Mouse (Mus musculus) MEL (cell line): Measurements from ENCODE around the gene Supt4a. TPM values are rescaled to one million over a fixed set of nuclear protein-coding genes. Genes with fewer than 3 reads are reported as not detected.
A peak's percentile ranks its signal among the peaks of the same experiment; 100 is the strongest.

Experiments
- DNase-seq: peaks from one replicate; pipeline ENCODE4 v3.0.0; 2011; ENCODE audit warnings: low read depth, low spot score
- H3K27ac ChIP-seq: 2 replicates; pipeline ENCODE4 v1.5.1; 2012; ENCODE audit warnings: low read depth, mild to moderate bottlenecking, control low read depth, low read length, moderate library complexity; ENCODE audit not compliant: control insufficient read depth
- H3K27me3 ChIP-seq, 2 experiments: fragments of 150-350 bp in 1 of 2; sonication (generic) in 1 of 2; 2 replicates each; pipeline ENCODE4 v1.6.1; 2012; ENCODE audit warnings: low read length in 2 of 2, mild to moderate bottlenecking in 2 of 2, improper control_type of control experiment in 1 of 2, moderate library complexity in 1 of 2; ENCODE audit not compliant: insufficient read depth in 2 of 2, control insufficient read depth in 1 of 2
- H3K36me3 ChIP-seq, 2 experiments: 2 replicates each; pipeline ENCODE4 v1.6.1; 2012 to 2014; ENCODE audit warnings: low read length in 2 of 2, improper control_type of control experiment in 1 of 2, inconsistent platforms in 1 of 2, mild to moderate bottlenecking in 1 of 2; ENCODE audit not compliant: insufficient read depth in 2 of 2, control insufficient read depth in 1 of 2
- H3K4me1 ChIP-seq, 2 experiments: fragments of 150-350 bp in 1 of 2; sonication (generic) in 1 of 2; 2 replicates each; pipeline ENCODE4 v1.6.1; 2012; ENCODE audit warnings: low read length in 2 of 2, improper control_type of control experiment in 1 of 2, mild to moderate bottlenecking in 1 of 2; ENCODE audit not compliant: insufficient read depth in 2 of 2, control insufficient read depth in 1 of 2
- H3K4me3 ChIP-seq, 2 experiments: fragments of 150-350 bp in 1 of 2; sonication (generic) in 1 of 2; 2 replicates each; pipeline ENCODE4 v1.5.1; 2012; ENCODE audit warnings: low read depth in 2 of 2, low read length in 2 of 2, mild to moderate bottlenecking in 2 of 2, moderate library complexity in 2 of 2, control low read depth in 1 of 2, improper control_type of control experiment in 1 of 2; ENCODE audit not compliant: control insufficient read depth in 1 of 2, insufficient read depth in 1 of 2
- H3K79me2 ChIP-seq: 2 replicates; pipeline ENCODE4 v1.6.1; 2012; ENCODE audit warnings: mild to moderate bottlenecking, low read length, moderate library complexity; ENCODE audit not compliant: control insufficient read depth, poor library complexity, insufficient read depth
- H3K9ac ChIP-seq: 2 replicates; pipeline ENCODE4 v1.6.1; 2012; ENCODE audit warnings: low read depth, mild to moderate bottlenecking, control low read depth, low read length, moderate library complexity; ENCODE audit not compliant: control insufficient read depth, poor library complexity, severe bottlenecking
- H3K9me3 ChIP-seq: fragments of 150-350 bp; sonication (generic); replicated peaks from 2 replicates; pipeline ENCODE4 v1.6.1; 2012; ENCODE audit warnings: mild to moderate bottlenecking, low read length, improper control_type of control experiment, moderate library complexity; ENCODE audit not compliant: insufficient read depth
- BHLHE40 ChIP-seq: IDR thresholded peaks from 2 replicates; pipeline ENCODE4 v1.6.1; 2012; ENCODE audit warnings: low read depth, mild to moderate bottlenecking, inconsistent platforms, low read length, improper control_type of control experiment, borderline replicate concordance
- CHD1 ChIP-seq: IDR thresholded peaks from 2 replicates; pipeline ENCODE4 v1.6.1; 2012; ENCODE audit warnings: low read depth, mild to moderate bottlenecking, inconsistent platforms, low read length, improper control_type of control experiment
- CHD2 ChIP-seq: IDR thresholded peaks from 2 replicates; pipeline ENCODE4 v1.6.1; 2011; ENCODE audit warnings: low read length, improper control_type of control experiment
- ELF1 ChIP-seq: IDR thresholded peaks from 2 replicates; pipeline ENCODE4 v1.6.1; 2014; ENCODE audit warnings: low read depth, mild to moderate bottlenecking, inconsistent platforms, low read length, improper control_type of control experiment, moderate library complexity
- EP300 ChIP-seq, 2 experiments: IDR thresholded peaks; 2 replicates each; pipeline ENCODE4 v1.6.1; 2011; ENCODE audit warnings: improper control_type of control experiment in 2 of 2, low read length in 2 of 2, low read depth in 1 of 2, mild to moderate bottlenecking in 1 of 2
- GABPA ChIP-seq: IDR thresholded peaks from 2 replicates; pipeline ENCODE4 v1.6.1; 2012; ENCODE audit warnings: low read depth, mild to moderate bottlenecking, inconsistent platforms, low read length, improper control_type of control experiment, moderate library complexity
- GATA1 ChIP-seq: IDR thresholded peaks from 2 replicates; pipeline ENCODE4 v1.6.1; 2011; ENCODE audit warnings: low read depth, low read length, improper control_type of control experiment
- HCFC1 ChIP-seq: IDR thresholded peaks from 2 replicates; pipeline ENCODE4 v1.6.1; 2012; ENCODE audit warnings: low read depth, mild to moderate bottlenecking, inconsistent platforms, low read length, improper control_type of control experiment, moderate library complexity
- KAT2A ChIP-seq: conservative IDR thresholded peaks from 2 replicates; pipeline ENCODE4 v1.6.1; 2012; ENCODE audit warnings: low read depth, low read length, improper control_type of control experiment, inconsistent platforms
- MYC ChIP-seq: IDR thresholded peaks from 2 replicates; pipeline ENCODE4 v1.6.1; 2011; ENCODE audit warnings: low read depth, mild to moderate bottlenecking, low read length, improper control_type of control experiment, moderate library complexity
- NRF1 ChIP-seq: IDR thresholded peaks from 2 replicates; pipeline ENCODE4 v1.6.1; 2014; ENCODE audit warnings: low read depth, mild to moderate bottlenecking, inconsistent platforms, low read length, improper control_type of control experiment, moderate library complexity; ENCODE audit not compliant: poor library complexity, insufficient read depth, severe bottlenecking
- POLR2A ChIP-seq, 2 experiments: IDR thresholded peaks; 2 replicates each; pipeline ENCODE4 v1.6.1; 2011 to 2012; ENCODE audit warnings: low read length in 2 of 2, mild to moderate bottlenecking in 2 of 2, control low read depth in 1 of 2, improper control_type of control experiment in 1 of 2, low read depth in 1 of 2, moderate library complexity in 1 of 2; ENCODE audit not compliant: control insufficient read depth in 1 of 2, insufficient read depth in 1 of 2, poor library complexity in 1 of 2
- POLR2AphosphoS5 ChIP-seq: IDR thresholded peaks from 2 replicates; pipeline ENCODE4 v1.6.1; 2012; ENCODE audit warnings: low read depth, borderline replicate concordance, mild to moderate bottlenecking, inconsistent platforms, low read length, moderate library complexity, mixed read lengths
- RCOR1 ChIP-seq: IDR thresholded peaks from 2 replicates; pipeline ENCODE4 v1.6.1; 2012; ENCODE audit warnings: low read depth, mild to moderate bottlenecking, inconsistent platforms, low read length, improper control_type of control experiment
- SIN3A ChIP-seq: IDR thresholded peaks from 2 replicates; pipeline ENCODE4 v1.6.1; 2012; ENCODE audit warnings: low read length, improper control_type of control experiment, inconsistent platforms
- SMC3 ChIP-seq: IDR thresholded peaks from 2 replicates; pipeline ENCODE4 v1.6.1; 2011; ENCODE audit warnings: low read depth, low read length, improper control_type of control experiment
- TAL1 ChIP-seq: IDR thresholded peaks from 2 replicates; pipeline ENCODE4 v1.6.1; 2012; ENCODE audit warnings: mild to moderate bottlenecking, inconsistent platforms, low read length, moderate library complexity, mixed read lengths
- TBP ChIP-seq: IDR thresholded peaks from 2 replicates; pipeline ENCODE4 v1.8.0; 2011; ENCODE audit warnings: low read depth, low read length, improper control_type of control experiment
- USF1 ChIP-seq: IDR thresholded peaks from 2 replicates; pipeline ENCODE4 v1.6.1; 2014; ENCODE audit warnings: low read depth, mild to moderate bottlenecking, inconsistent platforms, low read length, improper control_type of control experiment, moderate library complexity
- ZC3H11A ChIP-seq: IDR thresholded peaks from 2 replicates; pipeline ENCODE4 v1.6.1; 2012; ENCODE audit warnings: low read depth, mild to moderate bottlenecking, inconsistent platforms, low read length, improper control_type of control experiment
- ZNF384 ChIP-seq: IDR thresholded peaks from 2 replicates; pipeline ENCODE4 v1.6.1; 2012; ENCODE audit warnings: low read depth, mild to moderate bottlenecking, inconsistent platforms, low read length, improper control_type of control experiment
- polyA plus RNA-seq, 2 experiments: library from polyadenylated mRNA; stranded (reverse) in 1 of 2; unstranded in 1 of 2; fragments of >175 nt in 1 of 2; fragments of >200 nt in 1 of 2; gene quantifications; 2 replicates each; pipeline versions ENCODE4 v1.2.1 to v1.2.4; 2012; ENCODE audit warnings: low replicate concordance in 2 of 2, low read depth in 1 of 2; ENCODE audit not compliant: insufficient read length in 2 of 2, insufficient read depth in 1 of 2, missing spikeins in 1 of 2
- total RNA-seq: library from RNA; depleted of rRNA; stranded (reverse); fragments of 300-350 nt; gene quantifications from 2 replicates; pipeline ENCODE4 v1.2.3, GENCODE M21; 2012

Supt4a gene
- total and polyA plus RNA-seq, 3 experiments = 223 to 332 TPM; not detected in 1

DNA sequence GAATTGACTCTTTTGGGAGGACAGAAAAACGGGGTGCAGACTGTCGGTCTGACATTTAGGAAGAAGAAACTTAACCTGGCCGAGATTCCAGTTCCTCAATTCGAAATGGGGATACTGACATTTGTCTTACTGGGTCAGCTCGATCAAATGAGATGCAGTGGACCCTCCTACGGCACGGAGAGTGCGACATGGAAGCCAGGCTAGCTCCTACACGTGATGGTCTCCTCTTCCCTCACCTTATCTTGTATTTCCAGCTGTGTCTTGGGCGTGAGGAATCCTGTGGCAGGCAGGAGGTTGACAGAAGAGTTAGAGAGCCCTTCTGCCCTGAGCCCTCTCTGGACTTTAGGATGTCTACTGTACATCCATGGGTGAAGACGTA is 12.7 kb downstream of the Supt4a start:
- H3K4me3 ChIP-seq = peak overlapping the region; percentile 54 to 58
- peaks cover 5 to 50% of the 10 kb centered on the region in 2 experiments; a peak in 3 of 4 replicates for H3K4me1 ChIP-seq
- peak overlapping the region; percentile 100 for H3K27ac ChIP-seq
- H3K79me2 ChIP-seq = peaks cover 55% of the 10 kb centered on the region
- H3K36me3 ChIP-seq = peaks cover 0 to 36% of the 10 kb centered on the region in 2 experiments; a peak in 2 of 4 replicates
- H3K9ac ChIP-seq = peak overlapping the region; percentile 82
- H3K27me3 ChIP-seq = no peaks in the 10 kb centered on the region
- no peaks in the 10 kb centered on the region for H3K9me3 ChIP-seq
- no peak for TF ChIP-seq RCOR1
- 0 out of 2 replicates have a peak, but pooled peaks have one; percentile 8 for TF ChIP-seq TBP
- TF ChIP-seq EP300 (IDR thresholded peaks at IDR 0.05; ENCODE audit: low read depth in 1 of 2, low read length in 2 of 2) = no peak
- TF ChIP-seq NRF1 = no peak
- no peak for TF ChIP-seq SMC3
- TF ChIP-seq POLR2A (IDR thresholded peaks at IDR 0.05; ENCODE audit: control insufficient read depth in 1 of 2, insufficient read depth in 1 of 2, low read depth in 1 of 2, low read length in 2 of 2, poor library complexity in 1 of 2) = peak; percentile 67 to 79; a peak in 3 of 4 replicates
- TF ChIP-seq SIN3A = no peak
- no peak for TF ChIP-seq USF1
- no peak for TF ChIP-seq GATA1
- TF ChIP-seq TAL1 = peak; percentile 99
- TF ChIP-seq ZNF384 = no peak
- no peak for TF ChIP-seq ZC3H11A
- peak; percentile 91 for DNase-seq

DNA sequence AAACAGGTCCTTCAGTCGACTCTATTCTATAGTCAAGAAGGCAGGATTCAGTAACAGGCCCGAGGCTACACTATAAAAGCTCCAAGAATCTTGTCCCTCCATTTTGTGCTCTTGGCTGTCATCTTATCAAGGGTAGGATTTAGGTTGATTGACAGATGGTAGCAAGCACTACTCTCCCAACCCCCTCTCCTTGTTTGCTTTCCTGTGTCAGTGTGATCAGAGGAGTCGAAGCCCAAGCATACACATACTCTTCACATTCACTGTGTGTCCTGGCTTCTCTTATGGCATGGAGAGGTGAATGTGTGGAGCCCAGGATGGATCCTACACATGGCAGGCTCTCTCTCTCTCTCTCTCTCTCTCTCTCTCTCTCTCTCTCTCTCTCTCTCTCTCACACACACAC is 13.2 kb downstream of the Supt4a start:
- peaks cover 58% of the 10 kb centered on the region for H3K79me2 ChIP-seq
- peak overlapping the region; percentile 100 for H3K27ac ChIP-seq
- H3K4me1 ChIP-seq = peaks cover 5 to 50% of the 10 kb centered on the region in 2 experiments; a peak in 3 of 4 replicates
- H3K36me3 ChIP-seq = peaks cover 0 to 36% of the 10 kb centered on the region in 2 experiments; a peak in 2 of 4 replicates
- no peak for TF ChIP-seq ZC3H11A
- TF ChIP-seq TBP = peak; percentile 82
- no peak for TF ChIP-seq HCFC1
- TF ChIP-seq RCOR1 = no peak
- no peak for TF ChIP-seq CHD2
- TF ChIP-seq BHLHE40 = no peak
- no peak for TF ChIP-seq MYC
- TF ChIP-seq GABPA = no peak
- no peak for TF ChIP-seq CHD1
- peak in 1 of 2 experiments; percentile 36; a peak in 2 of 4 replicates for TF ChIP-seq POLR2A (IDR thresholded peaks at IDR 0.05; ENCODE audit: control insufficient read depth in 1 of 2, insufficient read depth in 1 of 2, low read depth in 1 of 2, low read length in 2 of 2, poor library complexity in 1 of 2)
- TF ChIP-seq POLR2AphosphoS5 = peak; percentile 63; the same call in 1 of the 2 replicates
- TF ChIP-seq TAL1 = no peak
- TF ChIP-seq ELF1 = no peak
- TF ChIP-seq KAT2A = no peak
- H3K9me3 ChIP-seq = no peaks in the 10 kb centered on the region
- H3K4me3 ChIP-seq = peak overlapping the region; percentile 54 to 58
- no peaks in the 10 kb centered on the region for H3K27me3 ChIP-seq
- peak overlapping the region; percentile 82 for H3K9ac ChIP-seq
- DNase-seq = peak; percentile 92
